Mouse (Mus musculus) MEL (cell line): Measurements from ENCODE around the gene Gm1043.

ENCODE experiments used
- ELF1 ChIP-seq: IDR thresholded peaks from 2 replicates; pipeline ENCODE4 v1.6.1; 2014; ENCODE audit warnings: low read depth, mild to moderate bottlenecking, inconsistent platforms, low read length, improper control_type of control experiment, moderate library complexity
- POLR2A ChIP-seq, 2 experiments: IDR thresholded peaks; 2 replicates each; pipeline ENCODE4 v1.6.1; 2011 to 2012; ENCODE audit warnings: low read length in 2 of 2, mild to moderate bottlenecking in 2 of 2, control low read depth in 1 of 2, improper control_type of control experiment in 1 of 2, low read depth in 1 of 2, moderate library complexity in 1 of 2; ENCODE audit not compliant: control insufficient read depth in 1 of 2, insufficient read depth in 1 of 2, poor library complexity in 1 of 2
- RCOR1 ChIP-seq: IDR thresholded peaks from 2 replicates; pipeline ENCODE4 v1.6.1; 2012; ENCODE audit warnings: low read depth, mild to moderate bottlenecking, inconsistent platforms, low read length, improper control_type of control experiment

- TF ChIP-seq RCOR1 (no peak), ELF1 (no peak), POLR2A (IDR thresholded peaks at IDR 0.05; ENCODE audit: control insufficient read depth in 1 of 2, insufficient read depth in 1 of 2, low read depth in 1 of 2, low read length in 2 of 2, poor library complexity in 1 of 2) (no peak)
Observed at GRCm38 (mm10) chr5:37254523-37254922, 169.4 kb downstream of the Gm1043 start.
